Mouse (Mus musculus) E14TG2a.4 (cell line): Measurements from ENCODE around the gene Slamf6.
"Not testable (repeated sequence)": the region's sequence is repeated elsewhere in the genome, so short reads cannot be mapped to it uniquely, and the experiment has no call there.

Experiments
- H3K27me3 ChIP-seq: 2 replicates; pipeline ENCODE4 v1.6.1; 2014; ENCODE audit warnings: low read length, control low read depth; ENCODE audit not compliant: insufficient read depth
- H3K36me3 ChIP-seq: 2 replicates; pipeline ENCODE4 v1.6.1; 2014; ENCODE audit warnings: low read length, control low read depth; ENCODE audit not compliant: insufficient read depth
- H3K4me1 ChIP-seq: replicated peaks from 2 replicates; pipeline ENCODE4 v1.6.1; 2014; ENCODE audit warnings: low read depth, low read length, control low read depth
- H3K4me3 ChIP-seq: replicated peaks from 2 replicates; pipeline ENCODE4 v1.5.1; 2014; ENCODE audit warnings: mild to moderate bottlenecking, low read length
- H3K9me3 ChIP-seq: 2 replicates; pipeline ENCODE4 v1.6.1; 2014; ENCODE audit warnings: low read length, control low read depth
- CTCF ChIP-seq: conservative IDR thresholded peaks from 2 replicates; pipeline ENCODE4 v1.5.1; 2014; ENCODE audit warnings: low read length
- NANOG ChIP-seq: IDR thresholded peaks from 2 replicates; pipeline ENCODE4 v1.6.1; 2014; ENCODE audit warnings: borderline replicate concordance, low read length, mixed read lengths
- POU5F1 ChIP-seq: IDR thresholded peaks from 2 replicates; pipeline ENCODE4 v1.6.1; 2014; ENCODE audit warnings: low read length, borderline replicate concordance

Slamf6 gene

GRCm38 (mm10) chr1:171917305-171918039, at the start of gene Slamf6:
Slamf6 (plus strand) TSS chr1:171917515.
- no peak for TF ChIP-seq NANOG
- no peak for TF ChIP-seq CTCF
- TF ChIP-seq POU5F1: no peak
- Histone ChIP-seq H3K4me3 (no peak within 1 kb of the TSS), H3K36me3 (no peaks in the 10 kb centered on the region), H3K4me1 (no peaks in the 10 kb centered on the region), H3K9me3 (peaks cover 7% of the 10 kb centered on the region; the same call in 1 of the 2 replicates), H3K27me3 (no peaks in the 10 kb centered on the region)

- Histone ChIP-seq H3K27me3 (no peaks in the 10 kb centered on the region), H3K4me3 (no peak overlapping the region), H3K9me3 (peaks cover 45% of the 10 kb centered on the region), H3K4me1 (no peaks in the 10 kb centered on the region), H3K36me3 (no peaks in the 10 kb centered on the region)
- no peak for TF ChIP-seq POU5F1
- TF ChIP-seq NANOG: no peak
- no peak for TF ChIP-seq CTCF
Observed at GRCm38 (mm10) chr1:171886989-171887388, 30.3 kb upstream of the Slamf6 start.

GRCm38 (mm10) chr1:171895364-171895763, 22.0 kb upstream of the Slamf6 start, which contains the start of gene Gm10521:
Gm10521 (plus strand) TSS chr1:171895664.
- H3K36me3 ChIP-seq: not testable (repeated sequence)

GRCm38 (mm10) chr1:171904011-171904410, 13.3 kb upstream of the Slamf6 start:
- Histone ChIP-seq H3K9me3 (peaks cover 80% of the 10 kb centered on the region), H3K27me3 (no peaks in the 10 kb centered on the region), H3K4me1 (no peaks in the 10 kb centered on the region), H3K36me3 (no peaks in the 10 kb centered on the region), H3K4me3 (no peak overlapping the region)
- TF ChIP-seq POU5F1: no peak
- TF ChIP-seq NANOG: no peak
- TF ChIP-seq CTCF: no peak

More at GRCm38 (mm10) chr1:171895364-171895763, 22.0 kb upstream of the Slamf6 start, which contains the start of gene Gm10521:
- peaks cover 74% of the 10 kb centered on the region for H3K9me3 ChIP-seq
- not testable (repeated sequence) for H3K4me1 ChIP-seq, H3K4me3 ChIP-seq, H3K27me3 ChIP-seq

- H3K4me3 ChIP-seq: no peak overlapping the region
- H3K27me3 ChIP-seq: no peaks in the 10 kb centered on the region
- TF ChIP-seq NANOG (no peak), CTCF (no peak), POU5F1 (no peak)
- no peaks in the 10 kb centered on the region for H3K4me1 ChIP-seq
- no peaks in the 10 kb centered on the region for H3K36me3 ChIP-seq
- H3K9me3 ChIP-seq: peaks cover 20% of the 10 kb centered on the region
Observed at GRCm38 (mm10) chr1:171915638-171916458, 1.5 kb upstream of the Slamf6 start.

GRCm38 (mm10) chr1:171918136-171918920, 1.0 kb downstream of the Slamf6 start:
- Histone ChIP-seq H3K27me3 (no peaks in the 10 kb centered on the region), H3K4me3 (no peak overlapping the region), H3K9me3 (no peaks in the 10 kb centered on the region), H3K4me1 (no peaks in the 10 kb centered on the region), H3K36me3 (no peaks in the 10 kb centered on the region)
- TF ChIP-seq CTCF (no peak), NANOG (no peak), POU5F1 (no peak)

- no peaks in the 10 kb centered on the region for H3K36me3 ChIP-seq
- no peaks in the 10 kb centered on the region for H3K4me1 ChIP-seq
- no peaks in the 10 kb centered on the region for H3K9me3 ChIP-seq
- no peak overlapping the region for H3K4me3 ChIP-seq
- H3K27me3 ChIP-seq: no peaks in the 10 kb centered on the region
- TF ChIP-seq NANOG (no peak), POU5F1 (no peak)
Observed at GRCm38 (mm10) chr1:171919193-171919592, 1.9 kb downstream of the Slamf6 start.

GRCm38 (mm10) chr1:171919901-171920510, 2.7 kb downstream of the Slamf6 start:
- TF ChIP-seq CTCF (no peak), NANOG (no peak), POU5F1 (no peak)
- Histone ChIP-seq H3K4me3 (no peak overlapping the region), H3K36me3 (no peaks in the 10 kb centered on the region)

More at GRCm38 (mm10) chr1:171919901-171920510, 2.7 kb downstream of the Slamf6 start:
- Histone ChIP-seq H3K9me3 (no peaks in the 10 kb centered on the region), H3K27me3 (no peaks in the 10 kb centered on the region), H3K4me1 (no peaks in the 10 kb centered on the region)
